Mouse (Mus musculus) olfactory bulb, adult 2 months (tissue): Measurements from ENCODE around the gene Cchcr1. TPM values are rescaled to one million over a fixed set of nuclear protein-coding genes. Genes with fewer than 3 reads are reported as not detected.

Experiments used
- H3K27ac ChIP-seq: fragments of 200-500 bp; 2 replicates; pipeline ENCODE4 v1.5.1; 2012; ENCODE audit warnings: low read depth, low read length; ENCODE audit not compliant: insufficient read depth
- H3K4me1 ChIP-seq: fragments of 200-500 bp; 2 replicates; pipeline ENCODE4 v1.6.1; 2012; ENCODE audit warnings: low read length; ENCODE audit not compliant: control insufficient read depth, insufficient read depth
- H3K4me3 ChIP-seq: fragments of 200-500 bp; 2 replicates; pipeline ENCODE4 v1.5.1; 2012; ENCODE audit warnings: mild to moderate bottlenecking, low read depth, low read length, moderate library complexity; ENCODE audit not compliant: insufficient read depth
- CTCF ChIP-seq: fragments of 200-500 bp; IDR thresholded peaks from 2 replicates; pipeline ENCODE4 v1.5.1; 2012; ENCODE audit warnings: low read depth, mild to moderate bottlenecking, low read length, moderate library complexity; ENCODE audit not compliant: insufficient read depth
- POLR2A ChIP-seq: fragments of 200-500 bp; IDR thresholded peaks from 2 replicates; pipeline ENCODE4 v1.6.1; 2012; ENCODE audit warnings: mild to moderate bottlenecking, low read depth, low read length, moderate library complexity; ENCODE audit not compliant: insufficient read depth
- WGBS: fragments of 180-500 bp; shearing (Covaris S2); methylation state at CpG from one replicate; pipeline ENCODE4 v1.1.7; 2018; 5-methylcytosine and 5-hydroxymethylcytosine counted together
- polyA plus RNA-seq: library from polyadenylated mRNA; stranded (reverse); fragments of >200 nt; gene quantifications from 2 replicates; pipeline ENCODE4 v1.2.4, GENCODE M21; 2012; ENCODE audit warnings: low replicate concordance; ENCODE audit not compliant: missing spikeins, insufficient read depth, insufficient read length

Cchcr1 gene
- polyA plus RNA-seq, 1 experiment = not detected

GRCm38 (mm10) chr17:35513886-35514285 is 3.0 kb upstream of the Cchcr1 start:
- WGBS = 13% methylated on average over 2 of the region's 2 CpGs
- peaks cover 10% of the 10 kb centered on the region for H3K4me1 ChIP-seq
- H3K4me3 ChIP-seq = no peak overlapping the region
- TF ChIP-seq CTCF = no peak
- no peak for TF ChIP-seq POLR2A
- H3K27ac ChIP-seq = no peak overlapping the region

GRCm38 (mm10) chr17:35514756-35515155 is 2.1 kb upstream of the Cchcr1 start:
- 75% methylated on average over 6 of the region's 6 CpGs for WGBS
- peaks cover 10% of the 10 kb centered on the region for H3K4me1 ChIP-seq
- no peak for TF ChIP-seq CTCF
- TF ChIP-seq POLR2A = no peak
- no peak overlapping the region for H3K4me3 ChIP-seq
- no peak overlapping the region for H3K27ac ChIP-seq

DNA sequence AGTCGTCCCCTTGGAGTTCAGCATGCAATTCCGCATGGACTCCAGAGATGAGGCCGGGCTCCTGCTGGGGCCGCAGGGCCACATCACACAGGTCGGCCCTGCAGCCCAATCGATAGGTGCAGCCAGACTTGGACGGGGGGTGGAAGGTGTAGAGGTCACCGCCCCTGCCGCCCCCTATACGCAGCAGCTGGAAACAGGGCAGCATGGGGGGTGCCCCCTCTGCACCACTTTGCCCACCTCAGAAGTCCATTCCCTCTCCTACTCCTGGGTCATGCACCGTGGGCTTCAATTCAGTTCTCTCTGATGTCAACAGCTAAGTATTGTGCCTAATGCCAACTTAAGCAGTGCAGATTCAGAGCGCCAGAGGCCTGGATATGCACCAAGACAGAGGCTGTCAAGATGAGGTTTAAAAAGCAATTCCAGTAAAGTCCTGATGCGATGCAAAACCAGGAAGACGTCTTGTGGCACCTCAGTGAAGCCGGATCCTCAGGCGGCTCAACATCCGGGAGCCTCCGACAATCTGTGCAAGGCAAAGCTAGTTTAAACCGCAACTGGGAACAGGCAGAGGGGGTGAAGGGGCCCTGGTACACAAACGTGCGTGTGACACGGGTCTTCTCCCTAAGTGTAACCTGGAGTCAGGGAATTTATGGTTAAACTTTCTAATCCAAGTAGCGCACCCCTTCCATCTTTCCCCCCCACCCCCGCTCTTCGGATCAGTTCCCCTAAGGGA is 824 bp upstream of the Cchcr1 start:
- H3K4me3 ChIP-seq = peak overlapping the region; percentile 65
- 6% methylated on average over 25 of the region's 25 CpGs for WGBS
- peaks cover 10% of the 10 kb centered on the region for H3K4me1 ChIP-seq
- no peak overlapping the region for H3K27ac ChIP-seq
- TF ChIP-seq POLR2A (no peak), CTCF (no peak)

DNA sequence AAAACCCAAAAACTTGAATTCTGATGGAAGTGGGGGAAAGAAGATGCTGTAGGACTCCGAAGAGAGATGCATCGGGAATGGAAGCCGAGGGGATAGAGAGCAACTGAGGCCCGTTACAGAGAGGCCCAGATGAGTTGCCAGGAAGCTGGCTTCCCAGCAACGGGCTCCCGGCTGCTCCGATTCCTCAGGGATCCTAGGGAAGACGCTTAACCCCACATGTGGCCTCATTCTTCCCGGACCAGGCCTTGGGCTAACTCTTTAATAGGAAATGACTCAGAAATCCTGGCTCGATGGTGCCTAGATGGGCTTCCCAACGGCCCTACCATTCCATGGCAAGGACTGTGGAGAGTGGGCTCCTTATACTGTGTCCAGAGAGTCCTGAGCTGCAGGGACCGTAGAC is 626 bp downstream of the Cchcr1 start:
- TF ChIP-seq POLR2A = no peak
- TF ChIP-seq CTCF = no peak
- Histone ChIP-seq H3K4me1 (peaks cover 10% of the 10 kb centered on the region), H3K27ac (no peak overlapping the region), H3K4me3 (peak overlapping the region; percentile 65; the same call in 1 of the 2 replicates)
- WGBS = 7% methylated on average over 12 of the region's 12 CpGs

DNA sequence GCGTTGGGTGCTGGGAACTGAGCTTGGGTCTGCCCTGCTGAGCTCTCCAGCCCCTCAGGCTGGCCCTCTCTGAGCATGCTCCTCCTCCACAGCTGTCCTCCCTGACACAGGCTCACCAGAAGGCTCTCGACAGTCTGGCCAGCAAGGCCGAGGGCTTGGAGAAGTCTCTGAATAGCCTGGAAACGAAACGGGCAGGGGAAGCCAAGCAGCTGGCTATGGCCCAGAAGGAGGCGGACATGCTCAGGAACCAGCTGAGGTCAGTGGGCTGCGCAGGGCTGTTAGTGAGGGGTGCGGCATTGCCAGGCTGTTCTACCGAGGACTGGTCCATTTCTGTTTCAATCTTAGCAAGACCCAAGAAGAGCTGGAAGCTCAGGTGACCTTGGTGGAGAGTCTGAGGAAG is 7.5 kb downstream of the Cchcr1 start:
- no peak overlapping the region for H3K27ac ChIP-seq
- 71% methylated on average over 9 of the region's 9 CpGs for WGBS
- TF ChIP-seq CTCF = no peak
- no peak for TF ChIP-seq POLR2A
- H3K4me1 ChIP-seq = 0 out of 2 replicates have a peak, but pooled peaks cover 4% of the 10 kb centered on the region
- no peak overlapping the region for H3K4me3 ChIP-seq

- Histone ChIP-seq H3K27ac (no peak overlapping the region), H3K4me1 (0 out of 2 replicates have a peak, but pooled peaks cover 4% of the 10 kb centered on the region), H3K4me3 (no peak overlapping the region)
- no peak for TF ChIP-seq CTCF
- TF ChIP-seq POLR2A = no peak
- WGBS = 83% methylated on average over 8 of the region's 8 CpGs
Observed at GRCm38 (mm10) chr17:35526644-35527043, 9.7 kb downstream of the Cchcr1 start.

DNA sequence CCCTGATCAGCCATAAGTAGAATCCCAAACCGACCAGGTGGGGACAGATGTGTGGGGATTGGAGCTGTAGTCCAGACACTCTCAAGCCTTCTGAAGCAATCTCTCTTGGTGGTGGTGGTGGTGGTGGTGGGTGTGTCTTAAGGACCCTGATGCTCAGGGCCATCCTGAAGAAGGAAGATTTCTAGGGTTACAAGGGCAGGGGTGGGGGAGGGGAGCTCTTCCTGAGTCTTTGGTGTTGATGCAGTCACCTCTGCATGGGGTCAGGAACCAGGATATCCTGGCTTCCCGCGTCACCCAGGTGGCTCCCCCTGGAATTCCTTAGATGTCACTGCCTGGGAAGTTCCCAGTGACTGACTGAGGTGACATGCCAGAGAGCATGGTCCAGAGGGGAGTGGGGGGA is 15.5 kb downstream of the Cchcr1 start:
- no peak for TF ChIP-seq POLR2A
- no peak for TF ChIP-seq CTCF

GRCm38 (mm10) chr17:35532901-35533300 is 16.0 kb downstream of the Cchcr1 start, which contains the start of gene Psors1c2:
TSS of gene Psors1c2 (plus strand) at chr17:35533201.
- Histone ChIP-seq H3K4me3 (no peak within 1 kb of the TSS), H3K4me1 (0 out of 2 replicates have a peak, but pooled peaks cover 2% of the 10 kb centered on the region), H3K27ac (no peak within 1 kb of the TSS)
- TF ChIP-seq POLR2A (no peak), CTCF (no peak)
- WGBS = 57% methylated on average over 7 of the region's 7 CpGs

More for the DNA sequence above, 15.5 kb downstream of the Cchcr1 start:
- H3K4me3 ChIP-seq = no peak overlapping the region
- WGBS = 25% methylated on average over 3 of the region's 3 CpGs
- H3K27ac ChIP-seq = no peak overlapping the region
- 0 out of 2 replicates have a peak, but pooled peaks cover 1% of the 10 kb centered on the region for H3K4me1 ChIP-seq

DNA sequence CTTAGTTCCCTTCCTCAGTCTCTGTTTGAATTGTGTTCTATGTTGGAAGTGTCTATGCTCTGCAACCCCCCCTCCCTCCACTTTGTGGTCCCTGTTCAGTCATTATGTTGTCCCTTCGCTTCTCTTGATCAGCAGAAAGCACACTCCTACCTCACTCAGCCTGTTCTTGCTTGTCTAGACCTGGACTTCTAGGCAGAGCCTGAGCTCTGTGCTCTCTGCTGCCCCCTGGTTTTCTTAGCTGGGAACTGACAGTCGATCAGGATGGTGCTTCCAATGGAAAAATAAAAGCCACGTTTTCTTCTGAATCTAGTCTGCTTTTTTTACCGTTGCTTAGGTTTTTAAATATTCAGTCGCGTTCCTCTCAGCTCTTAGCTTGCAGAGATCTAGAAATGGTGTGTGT is 17.4 kb downstream of the Cchcr1 start:
- WGBS = 5% methylated on average over 6 of the region's 6 CpGs
- H3K4me3 ChIP-seq = no peak overlapping the region
- TF ChIP-seq CTCF (no peak), POLR2A (no peak)
- no peak overlapping the region for H3K27ac ChIP-seq
- 0 out of 2 replicates have a peak, but pooled peaks cover 2% of the 10 kb centered on the region for H3K4me1 ChIP-seq
